Mouse (Mus musculus) liver, postnatal 0 days (tissue): ENCODE results near the gene Cox7a2l. TPM values are rescaled to one million over a fixed set of nuclear protein-coding genes. Genes with fewer than 3 reads are reported as not detected.

Experiments
- ATAC-seq: fragments of 200-750 bp; cut with Nextera tagmentation; 2 replicates; pipeline ENCODE4 v1.8.0; 2017; ENCODE audit warnings: mild to moderate bottlenecking, moderate library complexity
- DNase-seq: peaks from one replicate; pipeline ENCODE4 v3.0.0-alpha.2; 2016
- H3K27ac ChIP-seq: fragments of 300-500 bp; sonication (generic); 2 replicates; pipeline ENCODE4 v1.5.1; 2014; ENCODE audit warnings: antibody characterized with exemption, moderate library complexity, mild to moderate bottlenecking, low read depth
- H3K27me3 ChIP-seq: fragments of 300-500 bp; sonication (generic); 2 replicates; pipeline ENCODE4 v1.6.1; 2014; ENCODE audit warnings: low read length, control low read depth, mixed read lengths; ENCODE audit not compliant: insufficient read depth
- H3K36me3 ChIP-seq: fragments of 300-500 bp; sonication (generic); replicated peaks from 2 replicates; pipeline ENCODE4 v1.6.1; 2014; ENCODE audit warnings: mild to moderate bottlenecking, control low read depth, low read length, moderate library complexity, mixed read lengths; ENCODE audit not compliant: insufficient read depth
- H3K4me1 ChIP-seq: fragments of 300-500 bp; sonication (generic); 2 replicates; pipeline ENCODE4 v1.6.1; 2014; ENCODE audit warnings: antibody characterized with exemption, mild to moderate bottlenecking, control low read depth; ENCODE audit not compliant: insufficient read depth
- H3K4me2 ChIP-seq: fragments of 300-500 bp; sonication (generic); 2 replicates; pipeline ENCODE4 v1.6.1; 2014; ENCODE audit warnings: low read depth, mild to moderate bottlenecking, low read length, moderate library complexity, mixed read lengths
- H3K4me3 ChIP-seq: fragments of 300-500 bp; sonication (generic); 2 replicates; pipeline ENCODE4 v1.5.1; 2014; ENCODE audit warnings: low read depth, low read length
- H3K9ac ChIP-seq: fragments of 300-500 bp; sonication (generic); replicated peaks from 2 replicates; pipeline ENCODE4 v1.6.1; 2014; ENCODE audit warnings: mild to moderate bottlenecking, moderate library complexity
- H3K9me3 ChIP-seq: fragments of 300-500 bp; sonication (generic); 2 replicates; pipeline ENCODE4 v1.6.1; 2016; ENCODE audit warnings: mild to moderate bottlenecking, control low read depth, low read length, mixed read lengths
- CTCF ChIP-seq: sonication (generic); IDR thresholded peaks from 2 replicates; pipeline ENCODE4 v1.5.1; 2016; ENCODE audit warnings: antibody characterized with exemption, low read depth
- EP300 ChIP-seq: IDR thresholded peaks from 2 replicates; pipeline ENCODE4 v1.6.1; 2016; ENCODE audit warnings: antibody characterized with exemption, low read depth, mild to moderate bottlenecking
- WGBS: fragments of 180-500 bp; shearing (Covaris S2); extraction: QIAGEN DNeasy Blood & Tissue Kit; methylation state at CpG from one replicate; pipeline ENCODE4 v1.1.7; 2014; ENCODE audit not compliant: insufficient replicate concordance; 5-methylcytosine and 5-hydroxymethylcytosine counted together
- polyA plus RNA-seq: library from polyadenylated mRNA; unstranded; fragments of >200 nt; fragmentation: Nextera tagmentation; extraction: Ambion mirVana; gene quantifications from 2 replicates; pipeline ENCODE4 v1.2.1, GENCODE M21; 2015

Cox7a2l gene
- polyA plus RNA-seq, 1 experiment from 2014 or later = 112 TPM

DNA sequence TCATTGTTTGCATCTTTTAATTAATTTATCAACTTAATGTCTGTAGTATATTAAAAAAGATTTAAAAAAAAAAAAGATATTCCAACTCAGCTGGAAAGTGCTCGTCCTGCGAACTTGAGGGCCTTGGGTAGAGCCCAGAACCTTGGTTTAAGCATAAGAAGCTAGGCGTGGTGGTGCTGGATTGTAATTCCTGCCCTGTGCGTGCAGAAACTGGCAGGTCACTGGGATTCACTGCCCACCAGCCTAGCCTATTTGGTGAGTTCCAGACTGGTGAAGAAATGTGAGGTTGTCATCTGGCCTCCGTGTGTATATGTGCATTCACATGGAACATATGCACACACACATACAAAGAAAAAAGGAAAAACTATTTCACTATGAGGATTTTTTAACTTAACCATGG, 51.2 kb downstream of the Cox7a2l start:
- Histone ChIP-seq H3K36me3 (peaks cover 37% of the 10 kb centered on the region), H3K9ac (no peak overlapping the region), H3K4me1 (no peaks in the 10 kb centered on the region), H3K4me2 (no peak overlapping the region), H3K9me3 (no peaks in the 10 kb centered on the region), H3K27ac (no peak overlapping the region), H3K27me3 (no peaks in the 10 kb centered on the region), H3K4me3 (no peak overlapping the region)
- no peak for DNase-seq
- TF ChIP-seq EP300 (no peak), CTCF (no peak)
- ATAC-seq = no peak
- WGBS = 84% methylated on average over 5 of the region's 5 CpGs

DNA sequence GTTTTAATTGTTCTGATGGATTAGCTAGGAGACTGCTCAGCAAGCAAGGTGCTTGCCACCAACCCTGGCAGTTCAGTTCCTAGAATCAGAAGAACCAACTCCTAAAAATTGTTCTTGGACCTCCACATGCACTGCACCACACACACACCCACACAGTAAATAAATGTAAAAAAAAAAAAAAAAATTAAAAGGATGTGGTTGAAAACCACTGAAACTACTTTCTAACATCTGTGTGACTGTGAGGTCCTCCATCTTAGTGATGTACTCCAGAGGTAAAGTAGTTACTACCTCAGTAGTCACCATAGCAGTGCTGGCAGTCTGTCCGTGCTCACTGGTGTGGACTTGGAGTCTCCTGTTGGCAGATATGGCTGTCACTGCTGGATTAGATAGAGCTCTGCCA, 59.9 kb downstream of the Cox7a2l start:
- 80% methylated on average over 1 of the region's 1 CpGs for WGBS
- no peak for DNase-seq

DNA sequence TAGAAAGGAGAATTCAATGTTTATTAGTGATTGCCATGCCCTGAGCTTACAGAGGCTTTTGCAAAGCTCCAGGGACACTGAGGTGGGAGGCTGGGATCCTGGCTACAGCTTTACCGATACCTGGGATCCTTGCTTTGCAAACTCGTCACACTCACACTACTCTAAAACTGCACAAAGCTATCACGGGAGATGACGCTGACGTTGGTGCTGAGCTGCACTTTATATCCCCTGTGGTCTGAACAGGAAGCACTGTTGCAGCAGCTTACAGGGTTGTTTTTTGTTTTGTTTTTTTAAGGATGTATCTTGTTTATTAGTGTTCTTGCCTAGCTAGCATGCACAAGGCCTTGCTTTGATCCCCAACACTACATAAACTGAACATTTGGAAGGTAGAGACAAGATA, 63.5 kb downstream of the Cox7a2l start:
- ATAC-seq (no peak), DNase-seq (no peak)
- H3K9me3 ChIP-seq = no peaks in the 10 kb centered on the region
- H3K27me3 ChIP-seq = no peaks in the 10 kb centered on the region
- WGBS = 69% methylated on average over 5 of the region's 5 CpGs
- peaks cover 39% of the 10 kb centered on the region for H3K36me3 ChIP-seq
- TF ChIP-seq CTCF (no peak), EP300 (no peak)
- H3K4me3 ChIP-seq = no peak overlapping the region
- no peak overlapping the region for H3K4me2 ChIP-seq
- no peak overlapping the region for H3K27ac ChIP-seq
- no peaks in the 10 kb centered on the region for H3K4me1 ChIP-seq
- H3K9ac ChIP-seq = no peak overlapping the region

More for the DNA sequence above, 59.9 kb downstream of the Cox7a2l start:
- no peak for ATAC-seq
- Histone ChIP-seq H3K36me3 (peaks cover 39% of the 10 kb centered on the region), H3K4me3 (no peak overlapping the region), H3K9ac (no peak overlapping the region), H3K27ac (no peak overlapping the region), H3K4me2 (no peak overlapping the region), H3K9me3 (no peaks in the 10 kb centered on the region), H3K4me1 (no peaks in the 10 kb centered on the region), H3K27me3 (no peaks in the 10 kb centered on the region)
- no peak for TF ChIP-seq EP300

DNA sequence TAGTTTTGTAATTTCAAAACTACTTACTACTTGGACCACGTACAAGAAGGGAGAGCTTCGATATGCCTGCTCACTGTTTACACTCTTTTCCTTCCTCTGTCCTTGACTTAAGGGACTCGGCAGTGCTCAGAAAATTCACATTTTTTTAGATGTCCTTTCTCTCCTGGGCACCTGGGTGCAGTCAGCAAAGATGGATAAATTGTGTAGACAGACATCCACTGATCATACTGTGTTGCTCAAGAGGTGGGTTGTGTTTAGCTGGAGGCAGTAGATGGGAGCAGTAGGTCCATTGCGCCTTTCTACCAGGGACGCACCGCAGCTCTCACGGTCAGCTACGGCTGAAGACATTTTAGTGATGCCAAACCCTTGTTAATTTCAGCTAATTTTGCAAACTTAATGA, 64.7 kb downstream of the Cox7a2l start:
- no peak overlapping the region for H3K27ac ChIP-seq
- H3K36me3 ChIP-seq = peaks cover 31% of the 10 kb centered on the region
- H3K9me3 ChIP-seq = no peaks in the 10 kb centered on the region
- TF ChIP-seq CTCF (no peak), EP300 (no peak)
- H3K4me2 ChIP-seq = no peak overlapping the region
- H3K27me3 ChIP-seq = no peaks in the 10 kb centered on the region
- H3K4me3 ChIP-seq = no peak overlapping the region
- DNase-seq (no peak), ATAC-seq (no peak)
- H3K4me1 ChIP-seq = no peaks in the 10 kb centered on the region
- 87% methylated on average over 8 of the region's 8 CpGs for WGBS
- H3K9ac ChIP-seq = no peak overlapping the region

Other genes with a start within 250 kb of the Cox7a2l start
- gene Eml4, start 166.4 kb downstream of the Cox7a2l start, polyA plus RNA-seq = 3.8 and 4.7 TPM in 2 replicates
- gene Kcng3, start 114.6 kb upstream of the Cox7a2l start, polyA plus RNA-seq = not detected in 2 replicates
- 26.1 and 28.1 TPM in 2 replicates for gene Mta3, start 188.8 kb upstream of the Cox7a2l start, polyA plus RNA-seq